Mouse (Mus musculus) limb, embryonic 12.5 days (tissue): Measurements from ENCODE around the gene Aldh16a1. TPM values are rescaled to one million over a fixed set of nuclear protein-coding genes. Genes with fewer than 3 reads are reported as not detected.

Source experiments
- ATAC-seq: fragments of 200-750 bp; cut with Nextera tagmentation; 2 replicates; pipeline ENCODE4 v1.8.0; 2017; ENCODE audit warnings: low read depth, moderate TSS enrichment; ENCODE audit not compliant: insufficient number of reproducible peaks, insufficient read depth, low FRiP score, low TSS enrichment
- H3K27ac ChIP-seq: fragments of 300-500 bp; sonication (generic); 2 replicates; pipeline ENCODE4 v1.5.1; 2016; ENCODE audit warnings: mild to moderate bottlenecking, moderate library complexity
- H3K27me3 ChIP-seq: fragments of 300-500 bp; sonication (generic); 2 replicates; pipeline ENCODE4 v1.6.1; 2016; ENCODE audit warnings: mild to moderate bottlenecking, moderate library complexity
- H3K36me3 ChIP-seq: fragments of 300-500 bp; sonication (generic); 2 replicates; pipeline ENCODE4 v1.6.1; 2016; ENCODE audit warnings: mild to moderate bottlenecking, moderate library complexity
- H3K4me1 ChIP-seq: fragments of 300-500 bp; sonication (generic); replicated peaks from 2 replicates; pipeline ENCODE4 v1.6.1; 2016
- H3K4me2 ChIP-seq: fragments of 300-500 bp; sonication (generic); 2 replicates; pipeline ENCODE4 v1.6.1; 2016; ENCODE audit warnings: mild to moderate bottlenecking, moderate library complexity
- H3K4me3 ChIP-seq: fragments of 300-500 bp; sonication (generic); replicated peaks from 2 replicates; pipeline ENCODE4 v1.5.1; 2016; ENCODE audit warnings: mild to moderate bottlenecking
- H3K9ac ChIP-seq: fragments of 300-500 bp; sonication (generic); replicated peaks from 2 replicates; pipeline ENCODE4 v1.6.1; 2016; ENCODE audit warnings: mild to moderate bottlenecking, moderate library complexity
- H3K9me3 ChIP-seq: fragments of 300-500 bp; sonication (generic); 2 replicates; pipeline ENCODE4 v1.6.1; 2016; ENCODE audit warnings: mild to moderate bottlenecking, moderate library complexity
- WGBS: fragments of 180-500 bp; shearing (Covaris S2); methylation state at CpG from one replicate; pipeline ENCODE4 v1.1.7; 2016; 5-methylcytosine and 5-hydroxymethylcytosine counted together
- polyA plus RNA-seq: library from polyadenylated mRNA; unstranded; fragments of >200 nt; fragmentation: Nextera tagmentation; extraction: Ambion mirVana; gene quantifications from 2 replicates; pipeline ENCODE4 v1.2.1, GENCODE M21; 2016

Aldh16a1 gene
- polyA plus RNA-seq, 1 experiment from 2014 or later = 51.4 TPM

DNA sequence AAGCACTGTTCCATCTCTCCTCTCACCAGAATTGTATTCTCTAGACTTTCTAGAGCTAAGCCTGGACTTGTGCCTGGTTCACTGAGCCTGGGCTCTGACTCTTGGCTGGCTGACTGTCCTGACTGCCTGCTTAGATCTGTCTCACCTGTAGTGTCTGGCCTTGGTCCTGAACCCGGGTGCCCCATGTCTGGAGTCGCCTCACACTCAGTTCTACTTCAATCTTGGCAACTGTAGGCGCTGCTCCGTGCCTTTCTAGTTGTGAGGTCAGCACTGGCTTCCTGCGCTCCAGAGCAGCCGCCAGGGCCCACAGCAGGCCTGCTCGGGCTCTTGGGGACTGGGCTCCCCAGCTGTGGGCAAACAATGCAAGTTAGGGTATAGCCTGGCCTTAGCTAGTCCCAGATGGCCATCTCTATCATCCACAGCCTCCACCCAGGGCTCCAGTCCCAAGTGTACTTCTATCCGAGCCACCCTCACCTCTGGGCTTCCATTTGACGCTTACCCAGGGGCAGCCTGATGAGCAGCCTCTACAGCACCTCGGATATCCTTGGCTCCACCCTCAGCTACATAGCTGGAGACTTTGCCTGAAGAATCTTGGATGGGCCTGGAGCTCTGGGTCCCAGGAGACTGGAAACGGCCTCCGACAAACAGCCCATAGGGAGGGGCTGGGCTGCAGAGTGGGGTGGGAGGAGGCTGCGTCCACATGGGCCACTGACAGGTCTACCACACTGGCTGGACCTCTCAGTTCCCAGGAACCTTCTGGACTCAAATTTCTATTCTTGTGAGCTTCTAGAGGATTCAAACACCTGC lies 9.8 kb downstream of the Aldh16a1 start:
- H3K27me3 ChIP-seq = no peaks in the 10 kb centered on the region
- H3K4me2 ChIP-seq = no peak overlapping the region
- peak overlapping the region; percentile 5; the same call in 1 of the 2 replicates for H3K9ac ChIP-seq
- H3K36me3 ChIP-seq = peaks cover 74% of the 10 kb centered on the region
- no peaks in the 10 kb centered on the region for H3K9me3 ChIP-seq
- no peak for ATAC-seq
- H3K4me3 ChIP-seq = no peak overlapping the region
- 90% methylated on average over 13 of the region's 13 CpGs for WGBS
- H3K27ac ChIP-seq = no peak overlapping the region
- H3K4me1 ChIP-seq = no peaks in the 10 kb centered on the region

DNA sequence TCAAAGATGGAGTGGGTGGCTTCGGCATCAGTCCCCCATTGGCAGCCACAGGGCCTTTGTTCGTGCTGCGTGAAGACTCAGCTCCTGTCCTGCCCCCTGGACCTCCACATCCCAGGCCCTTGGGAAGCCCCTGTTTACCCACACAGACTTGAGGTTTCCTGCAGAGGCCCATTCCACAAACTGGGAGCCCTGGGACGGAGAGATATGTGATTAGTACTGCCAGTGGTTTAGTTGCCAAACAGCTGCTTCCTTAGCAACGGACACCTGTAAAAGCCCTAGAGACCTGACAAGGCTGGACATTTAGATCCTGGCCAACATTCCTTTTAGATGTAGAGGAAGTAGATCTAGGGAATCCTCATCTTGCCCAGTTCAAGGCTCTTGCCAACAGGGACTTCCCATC lies 12.5 kb downstream of the Aldh16a1 start:
- no peak overlapping the region for H3K9ac ChIP-seq
- H3K4me1 ChIP-seq = no peaks in the 10 kb centered on the region
- no peak for ATAC-seq
- peaks cover 57% of the 10 kb centered on the region for H3K36me3 ChIP-seq
- no peak overlapping the region for H3K27ac ChIP-seq
- WGBS = 92% methylated on average over 5 of the region's 5 CpGs
- H3K4me2 ChIP-seq = no peak overlapping the region
- H3K9me3 ChIP-seq = no peaks in the 10 kb centered on the region
- no peak overlapping the region for H3K4me3 ChIP-seq
- peaks cover 10% of the 10 kb centered on the region for H3K27me3 ChIP-seq

DNA sequence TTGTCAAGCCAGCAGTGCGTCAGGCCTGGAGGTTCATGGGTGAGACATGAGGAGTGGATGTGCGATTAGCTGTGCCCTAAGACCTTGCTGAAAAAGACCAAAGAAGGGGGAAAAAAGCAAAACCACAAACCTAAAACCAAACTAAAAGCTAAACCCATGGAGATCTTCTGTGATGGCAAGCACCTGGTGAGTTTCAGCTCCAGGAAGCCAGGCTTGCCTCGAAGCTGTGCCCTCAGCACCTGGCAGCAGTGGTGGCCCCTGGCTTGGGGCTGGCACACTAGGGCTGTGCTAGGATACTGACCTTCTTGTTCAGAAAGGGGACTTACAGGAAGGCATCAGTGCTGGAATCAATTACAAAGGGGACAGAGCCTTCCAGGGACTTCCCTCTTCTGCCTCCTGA lies 13.1 kb downstream of the Aldh16a1 start:
- Histone ChIP-seq H3K4me1 (no peaks in the 10 kb centered on the region), H3K36me3 (peaks cover 51% of the 10 kb centered on the region), H3K9ac (no peak overlapping the region), H3K4me2 (no peak overlapping the region), H3K27me3 (peaks cover 11% of the 10 kb centered on the region), H3K4me3 (no peak overlapping the region), H3K9me3 (no peaks in the 10 kb centered on the region), H3K27ac (no peak overlapping the region)
- WGBS = 86% methylated on average over 3 of the region's 3 CpGs
- ATAC-seq = no peak

DNA sequence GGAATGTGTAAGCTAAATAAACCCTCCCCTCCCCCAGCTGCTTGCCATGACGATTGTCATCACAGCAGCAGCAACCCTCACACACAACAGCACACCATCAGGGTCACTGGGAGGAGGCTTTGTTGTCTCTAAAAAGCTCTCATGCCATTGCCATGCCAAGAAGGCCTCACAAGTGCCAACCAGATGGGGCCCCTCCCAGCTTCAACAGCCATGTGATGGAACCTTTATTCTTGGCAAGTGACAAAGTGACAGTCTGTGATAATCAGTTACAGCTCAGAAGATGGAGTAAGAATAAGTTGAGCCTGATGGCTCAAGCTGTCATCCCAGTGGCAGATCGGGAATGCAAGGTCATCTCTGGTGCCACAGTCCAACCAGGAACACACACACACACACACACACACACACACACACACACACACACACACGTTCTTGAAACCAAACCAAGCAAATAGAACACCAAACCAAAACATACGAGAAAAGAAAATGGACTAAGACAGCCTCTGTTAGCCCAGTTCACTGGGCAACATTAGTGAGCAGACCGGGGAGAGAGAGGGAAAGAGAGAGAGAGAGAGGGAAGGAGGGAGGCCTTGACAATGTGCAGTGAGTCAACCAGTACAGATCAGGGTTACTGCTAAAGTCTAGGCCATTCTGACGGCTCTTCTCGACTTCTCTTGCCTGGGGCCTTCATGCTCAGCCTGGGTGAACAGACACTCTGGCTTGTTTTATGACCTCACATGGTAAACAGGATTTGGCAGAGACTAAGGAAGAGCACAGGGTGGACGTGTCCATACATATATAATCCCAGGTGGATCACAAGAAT lies 14.3 kb downstream of the Aldh16a1 start:
- 66% methylated on average over 8 of the region's 8 CpGs for WGBS
- Histone ChIP-seq H3K9ac (no peak overlapping the region), H3K36me3 (peaks cover 39% of the 10 kb centered on the region)

DNA sequence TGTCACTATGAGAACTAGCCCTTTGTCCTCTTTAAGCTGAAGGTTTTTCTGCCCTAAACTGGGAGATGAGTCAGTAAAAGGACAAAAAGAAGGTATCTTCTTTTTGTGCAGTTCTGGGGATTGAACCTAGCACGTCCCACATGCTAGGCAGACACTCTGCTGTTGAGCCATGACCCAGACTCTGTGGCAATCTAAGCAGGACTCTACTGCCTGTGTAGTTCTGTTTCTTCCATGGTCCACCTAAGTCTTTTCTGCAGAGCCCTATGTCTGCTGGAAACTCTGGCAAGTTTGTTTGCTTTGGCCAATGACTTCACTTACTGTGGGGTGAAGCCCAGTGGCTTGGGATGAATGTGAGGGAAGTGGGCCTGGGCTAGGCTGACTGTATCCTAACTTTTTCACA lies 16.0 kb downstream of the Aldh16a1 start:
- Histone ChIP-seq H3K4me3 (no peak overlapping the region), H3K27me3 (peaks cover 28% of the 10 kb centered on the region), H3K4me1 (peaks cover 10% of the 10 kb centered on the region), H3K9ac (0 out of 2 replicates have a peak overlapping the region, but pooled peaks have one; percentile 9), H3K27ac (no peak overlapping the region), H3K36me3 (peaks cover 22% of the 10 kb centered on the region), H3K9me3 (peaks cover 1% of the 10 kb centered on the region; the same call in 1 of the 2 replicates), H3K4me2 (no peak overlapping the region)
- 81% methylated on average over 1 of the region's 1 CpGs for WGBS
- ATAC-seq = no peak

More for the DNA sequence above, 14.3 kb downstream of the Aldh16a1 start:
- Histone ChIP-seq H3K4me3 (no peak overlapping the region), H3K27ac (no peak overlapping the region), H3K27me3 (peaks cover 19% of the 10 kb centered on the region), H3K4me1 (peaks cover 5% of the 10 kb centered on the region), H3K4me2 (no peak overlapping the region), H3K9me3 (no peaks in the 10 kb centered on the region)
- ATAC-seq = no peak

DNA sequence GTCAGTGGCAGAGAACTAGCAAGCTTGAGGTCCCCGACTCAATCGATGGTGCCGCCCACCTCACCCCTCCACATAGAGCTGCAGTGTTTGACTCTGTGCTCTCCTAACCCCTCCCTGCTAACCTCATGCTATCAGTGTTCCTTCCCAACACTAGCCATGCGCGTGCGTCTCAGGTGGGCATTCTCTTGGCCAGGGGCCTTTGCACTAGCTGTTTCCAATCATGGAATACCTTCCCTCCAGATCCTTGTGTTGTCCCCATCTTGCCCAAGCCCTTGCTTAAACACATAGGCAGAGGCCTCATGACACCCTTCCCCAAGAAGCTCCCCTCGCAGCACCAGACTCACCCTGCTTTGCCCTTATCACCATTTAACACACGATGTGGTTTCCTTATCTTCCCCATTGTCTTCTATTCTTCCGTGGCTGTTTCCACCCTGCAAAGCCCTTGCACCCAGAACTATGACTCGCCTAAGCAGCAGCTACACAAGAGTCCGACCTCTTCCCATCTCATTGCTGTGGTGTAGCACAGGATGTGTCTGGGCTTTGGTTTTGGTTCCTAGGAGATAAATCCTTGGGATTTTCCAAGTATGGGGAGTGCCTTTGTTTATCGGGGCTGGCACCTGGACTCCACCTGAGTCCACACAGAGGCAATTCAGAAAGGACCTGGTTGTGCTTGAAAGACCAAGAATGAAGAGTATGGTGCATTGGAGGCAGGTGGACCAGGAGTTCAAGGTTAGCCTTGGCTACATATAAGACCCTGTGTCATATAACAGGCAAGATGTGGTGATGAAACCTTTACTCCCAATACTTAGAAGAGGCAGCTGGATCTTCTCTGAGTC lies 17.0 kb downstream of the Aldh16a1 start:
- WGBS = 86% methylated on average over 12 of the region's 12 CpGs
- Histone ChIP-seq H3K4me3 (no peak overlapping the region), H3K4me1 (peaks cover 10% of the 10 kb centered on the region), H3K9ac (no peak overlapping the region), H3K27ac (no peak overlapping the region), H3K4me2 (no peak overlapping the region), H3K27me3 (peaks cover 28% of the 10 kb centered on the region), H3K9me3 (peaks cover 4% of the 10 kb centered on the region; the same call in 1 of the 2 replicates), H3K36me3 (peaks cover 12% of the 10 kb centered on the region)
- no peak for ATAC-seq

DNA sequence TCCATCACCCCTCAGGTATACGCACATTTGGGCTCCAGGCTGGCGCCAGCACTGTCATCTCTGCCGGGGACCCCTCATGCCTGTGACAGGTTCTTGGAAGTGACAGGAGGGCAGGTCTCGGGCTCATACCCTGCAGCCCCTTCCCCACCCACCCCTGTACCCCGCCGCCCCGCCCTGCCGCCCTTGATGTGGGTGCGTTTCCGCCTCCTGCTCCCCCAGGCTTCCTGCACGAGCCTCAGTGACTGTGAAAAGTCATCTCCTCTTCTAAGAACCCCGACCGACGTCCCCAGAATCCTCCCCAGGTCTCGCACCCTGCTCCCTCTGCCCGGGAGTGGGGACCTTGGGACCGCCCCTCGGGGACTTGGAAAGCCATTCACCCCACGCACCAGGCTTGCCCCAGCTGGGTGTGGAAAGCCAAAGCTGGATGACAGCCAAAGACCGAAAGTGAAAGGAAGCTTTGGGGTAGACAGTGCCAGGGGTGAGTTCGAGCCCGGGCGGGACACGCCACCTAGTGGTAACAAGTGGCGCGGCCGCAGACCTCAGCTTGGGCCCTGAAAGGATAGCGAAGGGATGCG lies 18.3 kb downstream of the Aldh16a1 start, which contains the start of the genes Gm45713 and Flt3l:
Gene Gm45713, minus strand, starts transcription at position 239 of the 575 bp plus-strand sequence.
Gene Flt3l, minus strand, starts transcription at position 440 of the 575 bp plus-strand sequence.
- peaks cover 10% of the 10 kb centered on the region for H3K4me1 ChIP-seq
- WGBS = 2% methylated on average over 29 of the region's 29 CpGs
- peaks cover 28% of the 10 kb centered on the region for H3K27me3 ChIP-seq
- peak; percentile 54 for ATAC-seq
- no peaks in the 10 kb centered on the region for H3K36me3 ChIP-seq
- peak within 1 kb of the TSS; percentile 49 for H3K4me3 ChIP-seq
- peak within 1 kb of the TSS; percentile 58 for H3K9ac ChIP-seq
- peak within 1 kb of the TSS; percentile 69 for H3K4me2 ChIP-seq
- peaks cover 4% of the 10 kb centered on the region; the same call in 1 of the 2 replicates for H3K9me3 ChIP-seq
- 0 out of 2 replicates have a peak within 1 kb of the TSS, but pooled peaks have one; percentile 13 for H3K27ac ChIP-seq

DNA sequence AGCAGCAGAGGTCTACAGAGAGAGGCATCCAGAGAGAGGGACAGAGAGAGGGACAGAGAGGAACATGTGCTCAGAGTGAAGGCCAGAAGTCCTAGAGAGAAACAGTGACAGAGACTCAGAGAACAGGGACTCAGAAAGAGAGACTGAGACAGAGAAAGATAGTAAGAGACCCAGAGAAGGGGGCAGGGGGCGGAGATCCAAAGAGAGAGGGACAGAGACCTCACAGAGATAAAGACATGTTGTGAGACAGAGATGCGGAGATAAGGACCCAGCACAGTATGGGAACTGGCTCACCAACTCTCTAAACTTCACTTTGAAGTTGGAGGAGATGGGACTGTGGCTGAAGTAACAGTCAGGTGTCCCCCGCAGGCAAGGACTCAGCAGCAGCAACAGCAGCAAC lies 19.0 kb downstream of the Aldh16a1 start:
- H3K4me2 ChIP-seq = peak overlapping the region; percentile 69
- WGBS = 69% methylated on average over 3 of the region's 3 CpGs
- H3K4me3 ChIP-seq = peak overlapping the region; percentile 49; the same call in 1 of the 2 replicates
- H3K9ac ChIP-seq = no peak overlapping the region
- H3K27ac ChIP-seq = no peak overlapping the region
- H3K4me1 ChIP-seq = peaks cover 10% of the 10 kb centered on the region
- H3K27me3 ChIP-seq = peaks cover 28% of the 10 kb centered on the region
- no peaks in the 10 kb centered on the region for H3K36me3 ChIP-seq
- peaks cover 4% of the 10 kb centered on the region; the same call in 1 of the 2 replicates for H3K9me3 ChIP-seq
- no peak for ATAC-seq

DNA sequence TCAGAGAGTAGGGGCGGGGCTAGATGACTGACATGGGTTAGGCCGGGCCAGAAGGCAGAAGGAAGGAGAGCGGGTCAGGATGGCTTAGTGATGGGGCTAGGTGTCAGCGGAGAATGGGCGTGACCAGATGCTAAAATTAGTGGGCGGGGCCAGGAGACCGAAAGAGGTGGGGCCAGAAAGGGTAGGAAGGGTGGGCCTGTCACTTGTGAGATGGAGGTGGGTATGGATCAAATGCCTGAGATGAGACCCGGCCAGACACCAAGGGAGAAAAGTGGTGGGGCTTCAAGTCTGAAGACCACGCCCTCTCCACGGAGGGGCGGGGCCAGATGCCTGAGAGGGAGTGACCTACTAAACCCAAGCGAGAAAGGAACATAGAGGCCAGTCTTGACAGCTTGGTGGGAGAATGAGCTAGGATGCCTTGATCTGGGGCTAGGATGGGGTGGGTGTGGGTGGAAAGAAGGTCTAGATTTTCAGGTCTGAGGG lies 19.8 kb downstream of the Aldh16a1 start:
- Histone ChIP-seq H3K27ac (no peak overlapping the region), H3K36me3 (no peaks in the 10 kb centered on the region), H3K4me3 (no peak overlapping the region), H3K4me2 (no peak overlapping the region), H3K9ac (no peak overlapping the region), H3K9me3 (peaks cover 4% of the 10 kb centered on the region; the same call in 1 of the 2 replicates), H3K4me1 (peaks cover 17% of the 10 kb centered on the region), H3K27me3 (peaks cover 28% of the 10 kb centered on the region)
- ATAC-seq = peak; percentile 39; the same call in 1 of the 2 replicates
- WGBS = 5% methylated on average over 12 of the region's 12 CpGs
